ENCODE assay signal across 11 mouse cellular contexts in the genomic region with DNA sequence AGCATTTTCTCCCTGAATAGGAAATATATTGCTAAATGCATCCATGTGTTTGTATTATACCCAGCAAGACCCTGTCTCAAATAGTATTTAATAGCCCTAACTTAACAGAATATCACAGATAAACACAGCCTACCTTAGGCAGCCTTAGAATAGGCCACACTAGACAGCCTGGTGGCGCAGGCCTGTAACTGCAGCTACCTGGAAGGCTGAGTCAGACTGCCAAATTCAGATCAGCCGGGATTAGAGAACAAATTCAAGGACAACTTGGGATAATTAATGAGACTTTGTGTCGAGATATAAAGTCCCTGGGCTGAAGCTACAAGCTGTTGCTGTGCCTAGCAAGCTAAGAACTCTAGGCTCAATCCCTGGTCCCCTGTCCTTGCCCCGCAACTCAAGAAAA. TPM values are rescaled to one million over a fixed set of nuclear protein-coding genes. Genes with fewer than 3 reads are reported as not detected.
DNase-seq lines count a peak whose midpoint lies in the region; ATAC-seq and TF ChIP-seq lines count a peak whose summit lies in the region.
"Had no signal": no experiment of that assay in that cellular context is flagged by ENCODE, and none has a peak within 500 bp of the region (broad histone marks: within the 10 kb centered on the region; RNA-seq: fewer than 3 reads in every experiment).

No protein-coding gene starts in this region.

- no peak overlapping the region for H3K27ac ChIP-seq in heart, postnatal 0 days (ENCODE audit: low read depth)
- no peak overlapping the region for H3K27ac ChIP-seq in heart, embryonic 12.5 days (ENCODE audit: poor library complexity, severe bottlenecking)
- H3K27ac ChIP-seq in liver, embryonic 13.5 days = peak overlapping the region; percentile 82
- H3K27ac ChIP-seq in forebrain, embryonic 11.5 days (ENCODE audit: low read depth, low read length) = no peak overlapping the region

- peak; percentile 29 for TF ChIP-seq CTCF in heart, postnatal 0 days (IDR thresholded peaks at IDR 0.05; ENCODE audit: low read depth)

- peaks cover 6% of the 10 kb centered on the region; the same call in 1 of the 2 replicates for H3K4me1 ChIP-seq in heart, postnatal 0 days (ENCODE audit: control insufficient read depth, insufficient read depth)
- H3K4me1 ChIP-seq in heart, embryonic 12.5 days (replicated peaks) = peaks cover 4% of the 10 kb centered on the region
- peaks cover 34% of the 10 kb centered on the region for H3K4me1 ChIP-seq in liver, embryonic 13.5 days (replicated peaks)
- H3K4me1 ChIP-seq in forebrain, embryonic 11.5 days (replicated peaks; ENCODE audit: control insufficient read depth, insufficient read depth, low read length) = no peaks in the 10 kb centered on the region

- no peak for ATAC-seq in heart, postnatal 0 days (ENCODE audit: insufficient read depth, low read depth)
- no peak for ATAC-seq in heart, embryonic 12.5 days (ENCODE audit: insufficient number of reproducible peaks, low FRiP score)
- ATAC-seq in liver, embryonic 13.5 days (ENCODE audit: low read depth) = peak; percentile 60
- ATAC-seq in forebrain, embryonic 11.5 days (replicated peaks; ENCODE audit: low FRiP score) = no peak

- no peak overlapping the region for H3K4me3 ChIP-seq in heart, postnatal 0 days (ENCODE audit: low read depth, low read length)
- no peak overlapping the region for H3K4me3 ChIP-seq in heart, embryonic 12.5 days
- H3K4me3 ChIP-seq in liver, embryonic 13.5 days (replicated peaks) = no peak overlapping the region
- no peak overlapping the region for H3K4me3 ChIP-seq in forebrain, embryonic 11.5 days (ENCODE audit: low read depth, low read length)
- H3K4me3 ChIP-seq: myocyte had no signal

- no peaks in the 10 kb centered on the region for H3K27me3 ChIP-seq in heart, postnatal 0 days (ENCODE audit: control insufficient read depth, insufficient read depth, low read length)
- no peaks in the 10 kb centered on the region for H3K27me3 ChIP-seq in heart, embryonic 12.5 days (replicated peaks)
- no peaks in the 10 kb centered on the region for H3K27me3 ChIP-seq in liver, embryonic 13.5 days
- H3K27me3 ChIP-seq in forebrain, embryonic 11.5 days (ENCODE audit: control insufficient read depth, insufficient read depth, low read length) = no peaks in the 10 kb centered on the region

- TF ChIP-seq EP300 in heart, postnatal 0 days (IDR thresholded peaks at IDR 0.05; ENCODE audit: low read depth) = no peak

- H3K4me2 ChIP-seq in heart, postnatal 0 days (ENCODE audit: low read depth, low read length) = no peak overlapping the region
- no peak overlapping the region for H3K4me2 ChIP-seq in heart, embryonic 12.5 days
- peak overlapping the region; percentile 27 for H3K4me2 ChIP-seq in liver, embryonic 13.5 days
- H3K4me2 ChIP-seq in forebrain, embryonic 11.5 days (ENCODE audit: low read depth, low read length, severe bottlenecking) = no peak overlapping the region

- no peak for DNase-seq in heart, postnatal 0 days (ENCODE audit: low spot score)
- DNase-seq in B cell, adult 2 months = peak; percentile 28 to 36
- DNase-seq in R1 (ENCODE audit: low read depth, low spot score) = peak; percentile 65
- DNase-seq in liver, embryonic 13.5 days = no peak
- no peak for DNase-seq in right cerebral cortex, adult 2 months (ENCODE audit: low spot score in 2 of 2)
- no peak for DNase-seq in layer of hippocampus, postnatal 25 days (ENCODE audit: extremely low spot score in 1 of 2, low spot score in 1 of 2)
- no peak for DNase-seq in forebrain, embryonic 11.5 days (ENCODE audit: low spot score)
- DNase-seq: heart, postnatal 4 days; left cerebral cortex, postnatal 4 days had no signal

- H3K36me3 ChIP-seq in heart, postnatal 0 days (replicated peaks; ENCODE audit: control insufficient read depth, insufficient read depth, low read length) = no peaks in the 10 kb centered on the region
- H3K36me3 ChIP-seq in heart, embryonic 12.5 days = no peaks in the 10 kb centered on the region
- no peaks in the 10 kb centered on the region for H3K36me3 ChIP-seq in liver, embryonic 13.5 days
- H3K36me3 ChIP-seq in forebrain, embryonic 11.5 days (ENCODE audit: control insufficient read depth, insufficient read depth, low read length) = no peaks in the 10 kb centered on the region

- no peaks in the 10 kb centered on the region; the same call in 1 of the 2 replicates for H3K9me3 ChIP-seq in heart, postnatal 0 days (replicated peaks; ENCODE audit: control insufficient read depth, low read length)
- no peaks in the 10 kb centered on the region for H3K9me3 ChIP-seq in heart, embryonic 12.5 days (replicated peaks)
- H3K9me3 ChIP-seq in liver, embryonic 13.5 days (replicated peaks) = no peaks in the 10 kb centered on the region; the same call in 1 of the 2 replicates
- H3K9me3 ChIP-seq in forebrain, embryonic 11.5 days (ENCODE audit: control insufficient read depth, low read length) = no peaks in the 10 kb centered on the region; the same call in 1 of the 2 replicates

- H3K9ac ChIP-seq in heart, postnatal 0 days (replicated peaks; ENCODE audit: low read depth, low read length) = no peak overlapping the region
- H3K9ac ChIP-seq in heart, embryonic 12.5 days = no peak overlapping the region
- H3K9ac ChIP-seq in liver, embryonic 13.5 days = peak overlapping the region; percentile 17; the same call in 1 of the 2 replicates
- no peak overlapping the region for H3K9ac ChIP-seq in forebrain, embryonic 11.5 days (ENCODE audit: low read length)

- WGBS in heart, postnatal 0 days = 64% methylated on average over 4 of the region's 4 CpGs
- WGBS in heart, embryonic 12.5 days = 71% methylated on average over 4 of the region's 4 CpGs
- WGBS in liver, embryonic 13.5 days (ENCODE audit: insufficient replicate concordance) = 56% methylated on average over 4 of the region's 4 CpGs
- 68% methylated on average over 4 of the region's 4 CpGs for WGBS in forebrain, embryonic 11.5 days

RNA-seq across cellular contexts. Expression of gene Kat2b, which starts 12.6 kb away (rescaled TPM):
- total RNA-seq in heart, postnatal 0 days (2014; rRNA removed; ENCODE audit: low replicate concordance) = 65.1 and 71.3 TPM in 2 replicates
- 11.0 and 12.1 TPM in 2 replicates for polyA plus RNA-seq in heart, postnatal 0 days (2015; fragmentation: Nextera tagmentation; extraction: Ambion mirVana)
- 9.9 and 14.0 TPM in 2 replicates for polyA plus RNA-seq in heart, embryonic 12.5 days (2016; fragmentation: Nextera tagmentation; extraction: Ambion mirVana)
- polyA plus RNA-seq in liver, embryonic 13.5 days (2015; fragmentation: Nextera tagmentation; extraction: Ambion mirVana) = 4.6 and 5.1 TPM in 2 replicates
- 10 to 100 TPM; 14.8 to 16.9 TPM for total RNA-seq in layer of hippocampus, postnatal 25 days (2021)
- 5.9 and 6.1 TPM in 2 replicates for polyA plus RNA-seq in forebrain, embryonic 11.5 days (2014; fragmentation: Nextera tagmentation; extraction: Ambion mirVana)

RNA-seq across cellular contexts. Expression of gene Pp2d1, which starts 14.8 kb away (rescaled TPM):
- not detected in 2 replicates for total RNA-seq in heart, postnatal 0 days (2014; rRNA removed; ENCODE audit: low replicate concordance)
- polyA plus RNA-seq in heart, postnatal 0 days (2015; fragmentation: Nextera tagmentation; extraction: Ambion mirVana) = 0.14 TPM in 1 of 2 replicates, not detected in the other
- polyA plus RNA-seq in heart, embryonic 12.5 days (2016; fragmentation: Nextera tagmentation; extraction: Ambion mirVana) = 0.19 and 0.23 TPM in 2 replicates
- polyA plus RNA-seq in liver, embryonic 13.5 days (2015; fragmentation: Nextera tagmentation; extraction: Ambion mirVana) = 0.08 and 0.09 TPM in 2 replicates
- not detected for total RNA-seq in layer of hippocampus, postnatal 25 days (2021)
- 0.47 and 0.49 TPM in 2 replicates for polyA plus RNA-seq in forebrain, embryonic 11.5 days (2014; fragmentation: Nextera tagmentation; extraction: Ambion mirVana)
- total RNA-seq: heart, postnatal 4 days; left cerebral cortex, postnatal 4 days had no signal

Comparison
In these comparisons a context has a peak if more than half of its experiments do, and no peak if none do; other contexts are left out.
1. DNase-seq: peak in B cell, adult 2 months (2 of 2) and R1 (single experiment); none in heart, postnatal 0 days (single experiment), liver, embryonic 13.5 days (single experiment), right cerebral cortex, adult 2 months (0 of 2), layer of hippocampus, postnatal 25 days (0 of 2) and forebrain, embryonic 11.5 days (single experiment).